Mouse (Mus musculus): ENCODE data around the gene Ankrd11. TPM values are rescaled to one million over a fixed set of nuclear protein-coding genes. Genes with fewer than 3 reads are reported as not detected.

Gene Ankrd11
- total RNA-seq, 2 experiments from 2014 or later, result 165 to 176 TPM

- H3K27ac ChIP-seq, result peak overlapping the region; percentile 85
- TF ChIP-seq CTCF (conservative IDR thresholded peaks at IDR 0.05), result no peak
- no peak overlapping the region for H3K4me3 ChIP-seq
- DNase-seq (ENCODE audit: low spot score in 2 of 2), result no peak
Measured at GRCm38 (mm10) chr8:122937545-122938053, 104.5 kb downstream of the Ankrd11 start.

GRCm38 (mm10) chr8:122935912-122936311 is 106.2 kb downstream of the Ankrd11 start:
- no peak for TF ChIP-seq CTCF (conservative IDR thresholded peaks at IDR 0.05)
- no peak overlapping the region for H3K4me3 ChIP-seq
- DNase-seq (ENCODE audit: low spot score in 2 of 2), result no peak
- peak overlapping the region; percentile 73 for H3K27ac ChIP-seq

- TF ChIP-seq CTCF (conservative IDR thresholded peaks at IDR 0.05), result no peak
- DNase-seq (ENCODE audit: low spot score in 2 of 2), result no peak
- peak overlapping the region; percentile 73 for H3K27ac ChIP-seq
- no peak overlapping the region for H3K4me3 ChIP-seq
Measured at GRCm38 (mm10) chr8:122935118-122935517, 107.0 kb downstream of the Ankrd11 start.

GRCm38 (mm10) chr8:122933973-122934372 is 108.1 kb downstream of the Ankrd11 start:
- Histone ChIP-seq H3K27ac (peak overlapping the region; percentile 87), H3K4me3 (no peak overlapping the region)
- TF ChIP-seq CTCF (conservative IDR thresholded peaks at IDR 0.05), result no peak
- no peak for DNase-seq (ENCODE audit: low spot score in 2 of 2)

- DNase-seq (ENCODE audit: low spot score in 2 of 2), result no peak
- TF ChIP-seq CTCF (conservative IDR thresholded peaks at IDR 0.05), result no peak
- Histone ChIP-seq H3K4me3 (no peak overlapping the region; the same call in 1 of the 2 replicates), H3K27ac (peak overlapping the region; percentile 87)
Measured at GRCm38 (mm10) chr8:122932561-122932959, 109.5 kb downstream of the Ankrd11 start.

- peak; percentile 77 to 90 for DNase-seq (ENCODE audit: low spot score in 2 of 2)
- peak overlapping the region; percentile 87 for H3K27ac ChIP-seq
- H3K4me3 ChIP-seq, result no peak overlapping the region; the same call in 1 of the 2 replicates
- no peak for TF ChIP-seq CTCF (conservative IDR thresholded peaks at IDR 0.05)
Measured at GRCm38 (mm10) chr8:122931834-122932560, 110.1 kb downstream of the Ankrd11 start.

GRCm38 (mm10) chr8:122928631-122929224 is 113.3 kb downstream of the Ankrd11 start:
- H3K27ac ChIP-seq, result peak overlapping the region; percentile 87
- H3K4me3 ChIP-seq, result no peak overlapping the region
- DNase-seq (ENCODE audit: low spot score in 2 of 2), result no peak
- TF ChIP-seq CTCF (conservative IDR thresholded peaks at IDR 0.05), result no peak

- H3K27ac ChIP-seq, result peak overlapping the region; percentile 58; the same call in 1 of the 2 replicates
- no peak for TF ChIP-seq CTCF (conservative IDR thresholded peaks at IDR 0.05)
- H3K4me3 ChIP-seq, result no peak overlapping the region
- no peak for DNase-seq (ENCODE audit: low spot score in 2 of 2)
Measured at GRCm38 (mm10) chr8:122927841-122928240, 114.2 kb downstream of the Ankrd11 start.

- DNase-seq (ENCODE audit: low spot score in 2 of 2), result no peak
- H3K4me3 ChIP-seq, result no peak overlapping the region
- TF ChIP-seq CTCF (conservative IDR thresholded peaks at IDR 0.05), result peak; percentile 60
- H3K27ac ChIP-seq, result peak overlapping the region; percentile 58; the same call in 1 of the 2 replicates
Measured at GRCm38 (mm10) chr8:122926782-122927181, 115.3 kb downstream of the Ankrd11 start.

- DNase-seq (ENCODE audit: low spot score in 2 of 2), result no peak
- Histone ChIP-seq H3K27ac (peak overlapping the region; percentile 39; the same call in 1 of the 2 replicates), H3K4me3 (no peak overlapping the region)
- TF ChIP-seq CTCF (conservative IDR thresholded peaks at IDR 0.05), result no peak
Measured at GRCm38 (mm10) chr8:122925939-122926722, 115.9 kb downstream of the Ankrd11 start.

- no peak overlapping the region for H3K4me3 ChIP-seq
- DNase-seq (ENCODE audit: low spot score in 2 of 2), result no peak
- peak overlapping the region; percentile 56; the same call in 1 of the 2 replicates for H3K27ac ChIP-seq
- no peak for TF ChIP-seq CTCF (conservative IDR thresholded peaks at IDR 0.05)
Measured at GRCm38 (mm10) chr8:122924091-122924490, 118.0 kb downstream of the Ankrd11 start.

- no peak for TF ChIP-seq CTCF (conservative IDR thresholded peaks at IDR 0.05)
- Histone ChIP-seq H3K27ac (peak overlapping the region; percentile 56; the same call in 1 of the 2 replicates), H3K4me3 (no peak overlapping the region)
- DNase-seq (ENCODE audit: low spot score in 2 of 2), result no peak
Measured at GRCm38 (mm10) chr8:122923431-122924090, 118.5 kb downstream of the Ankrd11 start.
